Mouse (Mus musculus) kidney, adult 2 months (tissue): Measurements from ENCODE around the gene Fbl.

Experiments
- CTCF ChIP-seq: fragments of 200-500 bp; conservative IDR thresholded peaks from 2 replicates; pipeline ENCODE4 v1.5.1; 2011; ENCODE audit warnings: low read depth, mild to moderate bottlenecking, control low read depth, low read length, moderate library complexity, mixed read lengths; ENCODE audit not compliant: insufficient read depth, insufficient read length
- POLR2A ChIP-seq: fragments of 200-500 bp; IDR thresholded peaks from one replicate; pipeline ENCODE4 v1.6.1; 2011; ENCODE audit warnings: low read depth, low read length, control low read depth

GRCm38 (mm10) chr7:28129166-28129565 lies 40.3 kb upstream of the Fbl start, which contains the start of gene 9530053A07Rik:
- TF ChIP-seq CTCF = no peak
- TF ChIP-seq POLR2A = no peak
